Mouse (Mus musculus) CH12.LX (cell line): Measurements from ENCODE around the gene Sgk2.

Experiments used
- CHD1 ChIP-seq: IDR thresholded peaks from 2 replicates; pipeline ENCODE4 v1.6.1; 2012; ENCODE audit warnings: low read depth, low read length, improper control_type of control experiment, inconsistent platforms
- CTCF ChIP-seq, 2 experiments: IDR thresholded peaks in 1 of 2; conservative IDR thresholded peaks in 1 of 2; 2 replicates each; pipeline ENCODE4 v1.5.1; 2011 to 2012; ENCODE audit warnings: low read depth in 2 of 2, low read length in 2 of 2, improper control_type of control experiment in 1 of 2, inconsistent platforms in 1 of 2, mild to moderate bottlenecking in 1 of 2, moderate library complexity in 1 of 2
- EP300 ChIP-seq: IDR thresholded peaks from 2 replicates; pipeline ENCODE4 v1.6.1; 2011; ENCODE audit warnings: low read length, improper control_type of control experiment
- POLR2A ChIP-seq: IDR thresholded peaks from 2 replicates; pipeline ENCODE4 v1.6.1; 2011; ENCODE audit warnings: low read depth, mild to moderate bottlenecking, improper control_type of control experiment, low read length
- UBTF ChIP-seq: IDR thresholded peaks from 2 replicates; pipeline ENCODE4 v1.6.1; 2012; ENCODE audit warnings: low read depth, mild to moderate bottlenecking, inconsistent platforms, low read length, improper control_type of control experiment, moderate library complexity

- TF ChIP-seq CTCF (conservative IDR thresholded peaks at IDR 0.05 in 1 of 2, IDR thresholded peaks at IDR 0.05 in 1 of 2; ENCODE audit: low read depth in 2 of 2, low read length in 2 of 2), result no peak
- no peak for TF ChIP-seq EP300
- no peak for TF ChIP-seq POLR2A
- no peak for TF ChIP-seq UBTF
- TF ChIP-seq CHD1, result no peak
Observed at GRCm38 (mm10) chr2:162988235-162988634, 1.1 kb downstream of the Sgk2 start.
